Mouse (Mus musculus) MEL (cell line): Measurements from ENCODE around the gene Cep170b.

ENCODE experiments used
- GABPA ChIP-seq: IDR thresholded peaks from 2 replicates; pipeline ENCODE4 v1.6.1; 2012; ENCODE audit warnings: low read depth, mild to moderate bottlenecking, inconsistent platforms, low read length, improper control_type of control experiment, moderate library complexity
- POLR2A ChIP-seq, 2 experiments: IDR thresholded peaks; 2 replicates each; pipeline ENCODE4 v1.6.1; 2011 to 2012; ENCODE audit warnings: low read length in 2 of 2, mild to moderate bottlenecking in 2 of 2, control low read depth in 1 of 2, improper control_type of control experiment in 1 of 2, low read depth in 1 of 2, moderate library complexity in 1 of 2; ENCODE audit not compliant: control insufficient read depth in 1 of 2, insufficient read depth in 1 of 2, poor library complexity in 1 of 2
- SMC3 ChIP-seq: IDR thresholded peaks from 2 replicates; pipeline ENCODE4 v1.6.1; 2011; ENCODE audit warnings: low read depth, low read length, improper control_type of control experiment
- TCF12 ChIP-seq: IDR thresholded peaks from 2 replicates; pipeline ENCODE4 v1.6.1; 2014; ENCODE audit warnings: low read depth, mild to moderate bottlenecking, inconsistent platforms, low read length, improper control_type of control experiment, moderate library complexity
- ZC3H11A ChIP-seq: IDR thresholded peaks from 2 replicates; pipeline ENCODE4 v1.6.1; 2012; ENCODE audit warnings: low read depth, mild to moderate bottlenecking, inconsistent platforms, low read length, improper control_type of control experiment

- TF ChIP-seq POLR2A (IDR thresholded peaks at IDR 0.05; ENCODE audit: control insufficient read depth in 1 of 2, insufficient read depth in 1 of 2, low read depth in 1 of 2, low read length in 2 of 2, poor library complexity in 1 of 2): no peak
- TF ChIP-seq GABPA: no peak
- no peak for TF ChIP-seq ZC3H11A
- no peak for TF ChIP-seq TCF12
- TF ChIP-seq SMC3: no peak
These were observed 46.3 kb downstream of the Cep170b start for GRCm38 (mm10) chr12:112766586-112766985.
